Mouse (Mus musculus) brown adipose tissue, adult 24 weeks (tissue): ENCODE measurements around the gene Steap4. TPM values are rescaled to one million over a fixed set of nuclear protein-coding genes. Genes with fewer than 3 reads are reported as not detected.

Source experiments
- polyA plus RNA-seq: library from polyadenylated mRNA; stranded (reverse); fragments of >200 nt; gene quantifications from 2 replicates; pipeline ENCODE4 v1.2.4, GENCODE M21; 2012; ENCODE audit not compliant: missing spikeins, insufficient read depth, insufficient read length

Steap4 gene
- polyA plus RNA-seq, 1 experiment: 63.4 TPM

Other genes with a start within 250 kb of the Steap4 start
- gene Sri, start 85.6 kb downstream of the Steap4 start, polyA plus RNA-seq: 74.8 and 87.4 TPM in 2 replicates